Mouse (Mus musculus) layer of hippocampus, postnatal 10 days (tissue): ENCODE measurements around the gene Grk3. TPM values are rescaled to one million over a fixed set of nuclear protein-coding genes. Genes with fewer than 3 reads are reported as not detected.

Experiments used
- DNase-seq, 2 experiments: peaks; one replicate each; pipeline ENCODE4 v3.0.0; 2021; ENCODE audit warnings: low spot score in 2 of 2
- total RNA-seq, 2 experiments: library from RNA; stranded (reverse); gene quantifications; 2 replicates each; pipeline ENCODE4 v1.2.3; 2021

Grk3 gene
- total RNA-seq, 2 experiments from 2014 or later, result 63.3 to 73.1 TPM

DNA sequence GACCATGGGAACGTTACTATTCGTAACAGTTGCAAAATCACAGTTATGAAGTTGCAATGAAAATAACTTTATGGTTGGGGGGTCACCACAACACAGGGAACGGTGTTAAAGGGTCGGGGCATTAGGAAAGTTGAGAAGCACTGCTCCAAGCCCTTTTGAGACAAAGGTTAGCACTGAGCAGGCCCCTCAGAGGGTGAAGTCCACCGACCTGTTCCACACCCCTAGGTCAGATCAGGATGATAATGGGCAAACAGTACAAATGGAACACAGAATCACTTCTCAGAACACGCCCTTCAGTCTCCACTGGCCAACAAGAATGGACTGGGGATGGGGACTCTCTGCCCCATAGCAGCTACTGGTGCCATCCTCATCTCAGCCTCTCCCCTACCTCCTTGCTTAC is 142.6 kb downstream of the Grk3 start:
- no peak for DNase-seq

DNA sequence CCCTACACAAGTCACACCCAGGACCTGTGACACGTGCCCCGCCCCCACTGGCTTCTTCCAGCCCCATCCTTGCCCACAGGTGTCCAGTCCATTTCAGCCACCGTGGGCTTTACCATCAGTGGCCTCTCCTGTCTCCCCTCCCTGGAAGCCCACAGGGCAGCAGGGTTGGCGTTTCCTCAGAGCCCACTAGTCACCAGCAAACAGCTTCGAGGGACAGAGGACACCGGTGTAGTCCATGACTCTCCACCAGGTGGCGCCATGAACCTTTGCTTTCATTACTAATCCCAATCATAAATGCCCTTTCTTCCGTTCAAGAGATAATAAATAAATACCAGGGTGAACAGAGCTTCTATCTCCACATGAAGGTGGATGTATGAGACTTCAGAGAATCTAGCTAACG is 144.9 kb downstream of the Grk3 start:
- DNase-seq, result peak; percentile 90 to 93

DNA sequence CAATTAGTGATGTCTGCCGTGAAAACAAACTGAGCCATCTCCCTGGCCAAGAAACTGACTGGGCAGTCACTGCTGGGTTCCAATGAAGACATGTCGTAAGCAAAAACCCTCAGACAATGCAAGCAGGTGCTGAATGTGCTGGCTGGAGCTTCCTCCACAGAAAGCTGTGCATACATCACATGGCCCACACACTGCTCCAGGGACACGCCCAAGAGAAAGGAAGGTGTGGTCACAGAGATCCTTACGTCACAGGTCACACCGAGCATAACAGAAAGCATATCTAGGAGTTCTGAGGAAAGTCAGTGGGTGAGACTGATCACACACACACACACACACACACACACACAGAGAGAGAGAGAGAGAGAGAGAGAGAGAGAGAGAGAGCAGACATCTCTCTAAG is 147.0 kb downstream of the Grk3 start:
- DNase-seq, result no peak

DNA sequence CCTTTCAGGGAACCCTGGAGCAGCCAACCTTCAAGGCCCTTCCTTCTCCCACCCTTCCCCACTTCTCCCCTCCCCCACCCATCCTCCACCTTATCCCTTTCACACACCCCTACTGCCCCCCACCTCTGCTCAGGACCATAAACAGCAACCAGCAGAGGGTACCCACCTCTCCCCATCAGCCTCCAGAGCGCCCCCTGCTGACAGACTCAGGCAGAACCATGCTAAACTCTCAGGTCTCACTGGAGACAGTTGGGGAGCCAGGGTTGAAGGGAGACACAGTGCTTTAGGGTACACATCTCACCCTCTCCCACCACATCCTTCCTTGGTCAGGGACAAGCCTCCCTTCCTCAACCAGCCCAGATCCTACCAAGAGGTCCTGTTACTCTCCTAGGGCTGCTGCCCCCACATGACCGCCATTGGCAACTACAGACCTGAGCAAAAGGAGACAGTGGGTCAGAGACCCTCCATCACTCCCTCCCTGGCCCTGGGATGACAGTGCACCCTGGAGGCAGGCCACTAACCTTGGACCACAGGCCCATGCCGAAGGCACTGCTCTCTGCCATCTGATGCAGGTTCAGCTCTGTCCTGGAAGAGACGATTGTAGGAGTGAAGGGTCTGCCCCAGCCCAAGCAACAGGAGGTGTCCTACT is 150.7 kb downstream of the Grk3 start:
- DNase-seq, result peak; percentile 67 to 73

Other genes starting within 250 kb of the Grk3 start
- 1 to 10 TPM; 3.6 to 3.7 TPM for gene Myo18b, start 119.4 kb downstream of the Grk3 start, total RNA-seq
- gene Crybb2, start 54.3 kb upstream of the Grk3 start, total RNA-seq, result not detected
- gene Crybb3, start 65.8 kb upstream of the Grk3 start, total RNA-seq, result 1 to 10 TPM; 2.2 to 2.9 TPM
- 10 to 100 TPM; 55.4 to 56.9 TPM for gene 2900026A02Rik, start 205.4 kb upstream of the Grk3 start, total RNA-seq
- under 1 TPM in 1 of 2 experiments, not detected in 1; 0.18 TPM for gene Tmem211, start 211.1 kb upstream of the Grk3 start, total RNA-seq